Mouse (Mus musculus): ENCODE results near the gene Cdyl2.

DNA sequence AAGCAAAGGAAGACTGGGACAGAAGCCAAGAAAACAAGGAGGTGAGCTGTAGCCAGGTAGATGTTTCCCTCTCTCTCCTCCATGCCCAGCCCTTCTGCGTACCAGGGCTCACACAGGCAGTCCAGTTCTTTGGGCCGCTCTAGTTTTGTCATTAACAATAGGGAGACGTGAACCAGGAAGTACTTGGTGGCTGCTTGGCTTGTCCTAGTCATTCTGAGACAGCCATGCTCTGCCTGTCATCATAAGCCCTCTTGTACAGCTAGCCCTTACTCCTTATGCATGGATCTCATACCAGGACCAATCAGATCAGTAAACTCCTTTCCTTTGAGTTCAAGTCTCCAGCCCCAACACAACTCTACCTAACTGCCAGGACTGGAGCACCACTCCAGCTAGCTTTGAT is 180.0 kb downstream of the Cdyl2 start:
- TF ChIP-seq CTCF (IDR thresholded peaks at IDR 0.05; ENCODE audit: extremely low read depth, insufficient read depth, insufficient read length, insufficient replicate concordance) = no peak
- TF ChIP-seq POLR2A (IDR thresholded peaks at IDR 0.05; ENCODE audit: low read depth, low read length) = no peak
